ENCODE assay signal across 14 mouse cellular contexts in the genomic region with DNA sequence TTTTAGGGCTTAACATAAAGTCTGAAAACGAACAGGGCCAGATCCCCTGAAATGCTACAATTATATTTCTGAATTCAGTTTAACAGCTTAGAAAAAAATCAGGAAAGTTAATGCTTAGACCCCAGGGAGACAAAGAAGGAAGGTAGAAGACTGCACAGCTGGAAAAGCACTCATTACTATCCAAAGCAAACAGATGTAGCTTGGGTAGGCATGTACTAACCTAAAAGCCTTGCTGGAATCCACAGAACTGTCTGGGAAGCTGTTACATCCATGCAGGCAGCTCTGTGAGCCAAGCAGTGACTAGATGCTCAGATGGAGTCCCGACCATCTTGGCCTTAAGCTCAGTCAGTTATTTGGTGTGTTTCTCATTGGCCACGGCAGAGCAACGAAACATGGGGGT.
"Had no signal": no experiment of that assay in that cellular context is flagged by ENCODE, and none has a peak within 500 bp of the region (broad histone marks: within the 10 kb centered on the region; RNA-seq: fewer than 3 reads in every experiment).

No protein-coding gene starts in this region.

- H3K27ac ChIP-seq: midbrain, embryonic 13.5 days; midbrain, embryonic 15.5 days; neural tube, embryonic 12.5 days; stomach, embryonic 15.5 days; stomach, postnatal 0 days had no signal

- H3K4me3 ChIP-seq: midbrain, embryonic 13.5 days; midbrain, embryonic 15.5 days; neural tube, embryonic 12.5 days; stomach, embryonic 15.5 days had no signal

- H3K9me3 ChIP-seq: midbrain, embryonic 13.5 days; midbrain, embryonic 15.5 days; neural tube, embryonic 12.5 days; stomach, embryonic 15.5 days had no signal

- H3K4me2 ChIP-seq: lung, embryonic 14.5 days; midbrain, embryonic 11.5 days; midbrain, embryonic 13.5 days; midbrain, embryonic 15.5 days; neural tube, embryonic 12.5 days; stomach, embryonic 15.5 days had no signal

- ATAC-seq: midbrain, embryonic 13.5 days; midbrain, embryonic 15.5 days had no signal

- H3K27me3 ChIP-seq: midbrain, embryonic 13.5 days; midbrain, embryonic 15.5 days; neural tube, embryonic 12.5 days; stomach, embryonic 15.5 days had no signal

- H3K36me3 ChIP-seq: midbrain, embryonic 13.5 days; midbrain, embryonic 15.5 days; neural tube, embryonic 12.5 days; stomach, embryonic 15.5 days had no signal

- H3K4me1 ChIP-seq: midbrain, embryonic 13.5 days; neural tube, embryonic 12.5 days; stomach, embryonic 15.5 days had no signal

- DNase-seq: lung, adult 18-20 months; lung, embryonic 14.5 days; lung, postnatal 10 days; lung, postnatal 4 days; right cerebral cortex, postnatal 14 days; thymus, adult 18-20 months; thymus, postnatal 14 days; thymus, postnatal 36 days had no signal

- H3K9ac ChIP-seq: lung, embryonic 14.5 days; midbrain, embryonic 13.5 days; midbrain, embryonic 15.5 days; neural tube, embryonic 12.5 days; stomach, embryonic 15.5 days had no signal
